Mouse (Mus musculus) limb, embryonic 12.5 days (tissue): ENCODE results near the gene Cavin1. TPM values are rescaled to one million over a fixed set of nuclear protein-coding genes. Genes with fewer than 3 reads are reported as not detected.

Experiments
- ATAC-seq: fragments of 200-750 bp; cut with Nextera tagmentation; 2 replicates; pipeline ENCODE4 v1.8.0; 2017; ENCODE audit warnings: low read depth, moderate TSS enrichment; ENCODE audit not compliant: insufficient number of reproducible peaks, insufficient read depth, low FRiP score, low TSS enrichment
- H3K27ac ChIP-seq: fragments of 300-500 bp; sonication (generic); 2 replicates; pipeline ENCODE4 v1.5.1; 2016; ENCODE audit warnings: mild to moderate bottlenecking, moderate library complexity
- H3K27me3 ChIP-seq: fragments of 300-500 bp; sonication (generic); 2 replicates; pipeline ENCODE4 v1.6.1; 2016; ENCODE audit warnings: mild to moderate bottlenecking, moderate library complexity
- H3K36me3 ChIP-seq: fragments of 300-500 bp; sonication (generic); 2 replicates; pipeline ENCODE4 v1.6.1; 2016; ENCODE audit warnings: mild to moderate bottlenecking, moderate library complexity
- H3K4me1 ChIP-seq: fragments of 300-500 bp; sonication (generic); replicated peaks from 2 replicates; pipeline ENCODE4 v1.6.1; 2016
- H3K4me2 ChIP-seq: fragments of 300-500 bp; sonication (generic); 2 replicates; pipeline ENCODE4 v1.6.1; 2016; ENCODE audit warnings: mild to moderate bottlenecking, moderate library complexity
- H3K4me3 ChIP-seq: fragments of 300-500 bp; sonication (generic); replicated peaks from 2 replicates; pipeline ENCODE4 v1.5.1; 2016; ENCODE audit warnings: mild to moderate bottlenecking
- H3K9ac ChIP-seq: fragments of 300-500 bp; sonication (generic); replicated peaks from 2 replicates; pipeline ENCODE4 v1.6.1; 2016; ENCODE audit warnings: mild to moderate bottlenecking, moderate library complexity
- H3K9me3 ChIP-seq: fragments of 300-500 bp; sonication (generic); 2 replicates; pipeline ENCODE4 v1.6.1; 2016; ENCODE audit warnings: mild to moderate bottlenecking, moderate library complexity
- WGBS: fragments of 180-500 bp; shearing (Covaris S2); methylation state at CpG from one replicate; pipeline ENCODE4 v1.1.7; 2016; 5-methylcytosine and 5-hydroxymethylcytosine counted together
- polyA plus RNA-seq: library from polyadenylated mRNA; unstranded; fragments of >200 nt; fragmentation: Nextera tagmentation; extraction: Ambion mirVana; gene quantifications from 2 replicates; pipeline ENCODE4 v1.2.1, GENCODE M21; 2016

The Cavin1 gene
- polyA plus RNA-seq, 1 experiment from 2014 or later: 38.4 TPM

GRCm38 (mm10) chr11:100996501-100996900 lies 25.8 kb upstream of the Cavin1 start:
- Histone ChIP-seq H3K9me3 (no peaks in the 10 kb centered on the region), H3K4me1 (no peaks in the 10 kb centered on the region; the same call in 1 of the 2 replicates), H3K4me2 (no peak overlapping the region), H3K36me3 (no peaks in the 10 kb centered on the region), H3K27me3 (peaks cover 6% of the 10 kb centered on the region; the same call in 1 of the 2 replicates), H3K9ac (no peak overlapping the region), H3K27ac (no peak overlapping the region), H3K4me3 (no peak overlapping the region)
- no peak for ATAC-seq
- 85% methylated on average over 4 of the region's 4 CpGs for WGBS

GRCm38 (mm10) chr11:100994655-100995054 lies 24.0 kb upstream of the Cavin1 start:
- WGBS: 83% methylated on average over 5 of the region's 5 CpGs
- Histone ChIP-seq H3K27ac (no peak overlapping the region), H3K4me1 (no peaks in the 10 kb centered on the region), H3K9me3 (no peaks in the 10 kb centered on the region), H3K9ac (no peak overlapping the region), H3K36me3 (no peaks in the 10 kb centered on the region), H3K27me3 (peaks cover 3% of the 10 kb centered on the region; the same call in 1 of the 2 replicates), H3K4me2 (no peak overlapping the region), H3K4me3 (no peak overlapping the region)
- no peak for ATAC-seq

- peaks cover 3% of the 10 kb centered on the region; the same call in 1 of the 2 replicates for H3K27me3 ChIP-seq
- no peak for ATAC-seq
- H3K27ac ChIP-seq: no peak overlapping the region
- 61% methylated on average over 9 of the region's 9 CpGs for WGBS
- H3K4me1 ChIP-seq: no peaks in the 10 kb centered on the region
- H3K9me3 ChIP-seq: no peaks in the 10 kb centered on the region
- no peak overlapping the region for H3K9ac ChIP-seq
- no peak overlapping the region for H3K4me2 ChIP-seq
- H3K4me3 ChIP-seq: no peak overlapping the region
- no peaks in the 10 kb centered on the region for H3K36me3 ChIP-seq
Measured at GRCm38 (mm10) chr11:100994233-100994632, 23.5 kb upstream of the Cavin1 start.

GRCm38 (mm10) chr11:100993437-100993836 lies 22.8 kb upstream of the Cavin1 start:
- H3K9ac ChIP-seq: no peak overlapping the region
- WGBS: 88% methylated on average over 2 of the region's 2 CpGs

GRCm38 (mm10) chr11:100991027-100991534 lies 20.4 kb upstream of the Cavin1 start:
- Histone ChIP-seq H3K9me3 (no peaks in the 10 kb centered on the region), H3K9ac (no peak overlapping the region), H3K36me3 (no peaks in the 10 kb centered on the region), H3K27me3 (peaks cover 3% of the 10 kb centered on the region; the same call in 1 of the 2 replicates), H3K4me1 (no peaks in the 10 kb centered on the region), H3K4me3 (no peak overlapping the region), H3K27ac (no peak overlapping the region), H3K4me2 (no peak overlapping the region)
- WGBS: 26% methylated on average over 6 of the region's 6 CpGs
- ATAC-seq: no peak

More at GRCm38 (mm10) chr11:100993437-100993836, 22.8 kb upstream of the Cavin1 start:
- Histone ChIP-seq H3K27me3 (peaks cover 3% of the 10 kb centered on the region; the same call in 1 of the 2 replicates), H3K9me3 (no peaks in the 10 kb centered on the region), H3K4me3 (no peak overlapping the region), H3K36me3 (no peaks in the 10 kb centered on the region), H3K4me2 (no peak overlapping the region), H3K4me1 (no peaks in the 10 kb centered on the region), H3K27ac (no peak overlapping the region)
- ATAC-seq: no peak

- ATAC-seq: no peak
- H3K4me1 ChIP-seq: no peaks in the 10 kb centered on the region
- 59% methylated on average over 2 of the region's 2 CpGs for WGBS
- peaks cover 3% of the 10 kb centered on the region; the same call in 1 of the 2 replicates for H3K27me3 ChIP-seq
- H3K4me3 ChIP-seq: no peak overlapping the region
- no peak overlapping the region for H3K9ac ChIP-seq
- H3K27ac ChIP-seq: no peak overlapping the region
- no peaks in the 10 kb centered on the region for H3K9me3 ChIP-seq
- H3K4me2 ChIP-seq: no peak overlapping the region
- H3K36me3 ChIP-seq: no peaks in the 10 kb centered on the region
Measured at GRCm38 (mm10) chr11:100989666-100990065, 19.0 kb upstream of the Cavin1 start.

GRCm38 (mm10) chr11:100988674-100989073 lies 18.0 kb upstream of the Cavin1 start:
- H3K27ac ChIP-seq: no peak overlapping the region
- no peak overlapping the region for H3K9ac ChIP-seq
- H3K4me2 ChIP-seq: no peak overlapping the region
- peaks cover 3% of the 10 kb centered on the region; the same call in 1 of the 2 replicates for H3K27me3 ChIP-seq
- no peak overlapping the region for H3K4me3 ChIP-seq
- H3K4me1 ChIP-seq: no peaks in the 10 kb centered on the region
- H3K36me3 ChIP-seq: no peaks in the 10 kb centered on the region
- WGBS: 75% methylated on average over 3 of the region's 3 CpGs
- no peaks in the 10 kb centered on the region for H3K9me3 ChIP-seq
- ATAC-seq: no peak

- ATAC-seq: no peak
Measured at GRCm38 (mm10) chr11:100985607-100986006, 14.9 kb upstream of the Cavin1 start.

GRCm38 (mm10) chr11:100983778-100984131 lies 13.1 kb upstream of the Cavin1 start:
- 79% methylated on average over 7 of the region's 7 CpGs for WGBS
- ATAC-seq: no peak
- no peaks in the 10 kb centered on the region for H3K36me3 ChIP-seq
- H3K4me2 ChIP-seq: no peak overlapping the region; the same call in 1 of the 2 replicates
- H3K4me1 ChIP-seq: no peaks in the 10 kb centered on the region
- H3K27ac ChIP-seq: no peak overlapping the region
- peaks cover 28% of the 10 kb centered on the region for H3K27me3 ChIP-seq
- no peak overlapping the region for H3K4me3 ChIP-seq
- no peak overlapping the region for H3K9ac ChIP-seq
- H3K9me3 ChIP-seq: no peaks in the 10 kb centered on the region

More at GRCm38 (mm10) chr11:100985607-100986006, 14.9 kb upstream of the Cavin1 start:
- H3K27ac ChIP-seq: no peak overlapping the region
- WGBS: 53% methylated on average over 3 of the region's 3 CpGs
- H3K4me1 ChIP-seq: no peaks in the 10 kb centered on the region
- H3K9me3 ChIP-seq: no peaks in the 10 kb centered on the region
- H3K36me3 ChIP-seq: no peaks in the 10 kb centered on the region
- no peak overlapping the region for H3K4me2 ChIP-seq
- no peak overlapping the region for H3K9ac ChIP-seq
- peaks cover 19% of the 10 kb centered on the region for H3K27me3 ChIP-seq
- no peak overlapping the region for H3K4me3 ChIP-seq

- ATAC-seq: no peak
- Histone ChIP-seq H3K27me3 (peaks cover 28% of the 10 kb centered on the region), H3K36me3 (no peaks in the 10 kb centered on the region), H3K9me3 (no peaks in the 10 kb centered on the region), H3K4me2 (peak overlapping the region; percentile 60), H3K27ac (no peak overlapping the region), H3K4me1 (no peaks in the 10 kb centered on the region), H3K4me3 (peak overlapping the region; percentile 34), H3K9ac (no peak overlapping the region; the same call in 1 of the 2 replicates)
- 5% methylated on average over 20 of the region's 20 CpGs for WGBS
Measured at GRCm38 (mm10) chr11:100983125-100983777, 12.6 kb upstream of the Cavin1 start.

GRCm38 (mm10) chr11:100982087-100982486 lies 11.4 kb upstream of the Cavin1 start:
- H3K4me3 ChIP-seq: no peak overlapping the region
- no peaks in the 10 kb centered on the region for H3K4me1 ChIP-seq
- H3K27me3 ChIP-seq: peaks cover 28% of the 10 kb centered on the region
- no peak overlapping the region for H3K9ac ChIP-seq
- H3K27ac ChIP-seq: no peak overlapping the region
- 15% methylated on average over 8 of the region's 8 CpGs for WGBS
- no peaks in the 10 kb centered on the region for H3K9me3 ChIP-seq
- ATAC-seq: no peak
- H3K4me2 ChIP-seq: no peak overlapping the region
- H3K36me3 ChIP-seq: no peaks in the 10 kb centered on the region
